Mouse (Mus musculus) forebrain, embryonic 14.5 days (tissue): Measurements from ENCODE around the gene Medag. TPM values are rescaled to one million over a fixed set of nuclear protein-coding genes. Genes with fewer than 3 reads are reported as not detected.

Source experiments
- ATAC-seq: fragments of 200-750 bp; cut with Nextera tagmentation; 2 replicates; pipeline ENCODE4 v1.8.0; 2017; ENCODE audit warnings: mild to moderate bottlenecking, moderate library complexity
- DNase-seq: peaks from one replicate; pipeline ENCODE4 v3.0.0-alpha.2; 2015; ENCODE audit warnings: low spot score
- H3K27ac ChIP-seq: fragments of 300-500 bp; sonication (generic); 2 replicates; pipeline ENCODE4 v1.5.1; 2014; ENCODE audit warnings: low read depth, mild to moderate bottlenecking, control low read depth, low read length, moderate library complexity
- H3K27me3 ChIP-seq: fragments of 300-500 bp; sonication (generic); replicated peaks from 2 replicates; pipeline ENCODE4 v1.6.1; 2014; ENCODE audit warnings: low read length, control low read depth, mixed read lengths; ENCODE audit not compliant: control insufficient read depth, insufficient read depth
- H3K36me3 ChIP-seq: fragments of 300-500 bp; sonication (generic); 2 replicates; pipeline ENCODE4 v1.6.1; 2014; ENCODE audit warnings: low read length, control low read depth; ENCODE audit not compliant: control insufficient read depth, insufficient read depth
- H3K4me1 ChIP-seq: fragments of 300-500 bp; sonication (generic); 2 replicates; pipeline ENCODE4 v1.6.1; 2014; ENCODE audit warnings: antibody characterized with exemption, low read length, control low read depth; ENCODE audit not compliant: control insufficient read depth, insufficient read depth
- H3K4me2 ChIP-seq: fragments of 300-500 bp; sonication (generic); 2 replicates; pipeline ENCODE4 v1.6.1; 2014; ENCODE audit warnings: mild to moderate bottlenecking, control low read depth, low read length
- H3K4me3 ChIP-seq: fragments of 300-500 bp; sonication (generic); 2 replicates; pipeline ENCODE4 v1.5.1; 2014; ENCODE audit warnings: low read depth, low read length, control low read depth
- H3K9ac ChIP-seq: fragments of 300-500 bp; sonication (generic); 2 replicates; pipeline ENCODE4 v1.6.1; 2014; ENCODE audit warnings: mild to moderate bottlenecking, low read length, control low read depth, moderate library complexity
- H3K9me3 ChIP-seq: fragments of 300-500 bp; sonication (generic); replicated peaks from 2 replicates; pipeline ENCODE4 v1.6.1; 2016; ENCODE audit warnings: low read length, control low read depth, mixed read lengths; ENCODE audit not compliant: control insufficient read depth
- WGBS: fragments of 180-500 bp; shearing (Covaris S2); extraction: QIAGEN DNeasy Blood & Tissue Kit; methylation state at CpG from one replicate; pipeline ENCODE4 v1.1.7; 2014; 5-methylcytosine and 5-hydroxymethylcytosine counted together
- polyA plus RNA-seq: library from polyadenylated mRNA; unstranded; fragments of >200 nt; fragmentation: Nextera tagmentation; extraction: Ambion mirVana; gene quantifications from 2 replicates; pipeline ENCODE4 v1.2.1, GENCODE M21; 2014

Medag gene
- polyA plus RNA-seq, 1 experiment from 2014 or later, result 1.3 TPM

DNA sequence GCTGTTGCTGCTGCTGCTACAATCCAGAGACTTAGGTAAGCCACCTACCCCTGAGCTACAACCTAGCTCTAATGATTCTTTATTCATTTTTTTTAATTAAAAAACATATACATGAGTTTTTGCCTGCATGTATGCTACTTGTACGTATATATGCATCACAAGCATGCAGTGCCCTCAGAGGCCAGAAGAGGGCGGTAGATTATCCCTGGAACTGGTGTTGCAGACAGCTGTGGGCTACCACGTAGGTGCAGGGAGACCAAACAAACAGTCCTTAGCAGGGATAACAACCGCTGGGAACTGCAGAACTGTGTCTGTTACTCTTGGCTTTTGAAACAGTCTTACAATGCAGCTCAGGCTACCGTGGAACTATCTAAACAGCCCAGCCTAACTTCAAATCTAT, 36.2 kb downstream of the Medag start:
- H3K27me3 ChIP-seq, result no peaks in the 10 kb centered on the region
- no peaks in the 10 kb centered on the region for H3K36me3 ChIP-seq
- H3K9me3 ChIP-seq, result no peaks in the 10 kb centered on the region
- DNase-seq, result no peak
- no peak overlapping the region for H3K9ac ChIP-seq
- no peaks in the 10 kb centered on the region; the same call in 1 of the 2 replicates for H3K4me1 ChIP-seq
- H3K4me2 ChIP-seq, result no peak overlapping the region
- 78% methylated on average over 5 of the region's 5 CpGs for WGBS
- no peak for ATAC-seq
- no peak overlapping the region for H3K27ac ChIP-seq
- H3K4me3 ChIP-seq, result no peak overlapping the region

GRCm38 (mm10) chr5:149449406-149449805, 37.9 kb downstream of the Medag start:
- ATAC-seq (no peak), DNase-seq (no peak)
- no peaks in the 10 kb centered on the region for H3K36me3 ChIP-seq
- H3K4me3 ChIP-seq, result no peak overlapping the region
- no peaks in the 10 kb centered on the region for H3K27me3 ChIP-seq
- no peak overlapping the region for H3K4me2 ChIP-seq
- no peaks in the 10 kb centered on the region for H3K9me3 ChIP-seq
- H3K4me1 ChIP-seq, result no peaks in the 10 kb centered on the region
- WGBS, result 66% methylated on average over 7 of the region's 7 CpGs
- H3K9ac ChIP-seq, result no peak overlapping the region
- no peak overlapping the region for H3K27ac ChIP-seq

DNA sequence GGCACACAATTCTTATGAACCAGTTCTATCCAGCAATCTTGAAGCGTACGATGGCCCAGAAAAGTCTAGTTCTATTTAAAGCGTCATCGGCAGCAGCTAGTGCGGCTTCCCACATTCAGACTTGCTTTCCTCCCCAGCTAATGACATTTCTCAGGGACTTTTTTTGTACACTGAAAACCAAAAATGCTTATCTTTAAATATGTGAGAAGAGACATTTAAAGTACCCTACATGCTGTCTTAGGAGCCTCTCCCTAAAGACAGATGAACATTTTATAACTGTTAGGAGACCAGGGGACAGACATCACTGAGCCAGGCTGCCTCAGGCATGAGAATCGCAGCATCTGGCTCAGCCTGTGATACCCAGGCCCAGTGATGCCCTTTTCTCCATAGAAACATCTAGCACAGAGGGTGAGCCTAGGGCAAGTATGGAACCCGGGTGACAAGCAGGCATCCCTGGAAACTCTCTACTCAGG, 39.7 kb downstream of the Medag start:
- ATAC-seq (no peak), DNase-seq (no peak)
- WGBS, result 85% methylated on average over 7 of the region's 7 CpGs
- no peaks in the 10 kb centered on the region for H3K36me3 ChIP-seq
- no peaks in the 10 kb centered on the region for H3K4me1 ChIP-seq
- H3K4me2 ChIP-seq, result no peak overlapping the region
- no peak overlapping the region for H3K27ac ChIP-seq
- no peaks in the 10 kb centered on the region for H3K27me3 ChIP-seq
- no peak overlapping the region for H3K9ac ChIP-seq
- no peak overlapping the region for H3K4me3 ChIP-seq
- H3K9me3 ChIP-seq, result no peaks in the 10 kb centered on the region

DNA sequence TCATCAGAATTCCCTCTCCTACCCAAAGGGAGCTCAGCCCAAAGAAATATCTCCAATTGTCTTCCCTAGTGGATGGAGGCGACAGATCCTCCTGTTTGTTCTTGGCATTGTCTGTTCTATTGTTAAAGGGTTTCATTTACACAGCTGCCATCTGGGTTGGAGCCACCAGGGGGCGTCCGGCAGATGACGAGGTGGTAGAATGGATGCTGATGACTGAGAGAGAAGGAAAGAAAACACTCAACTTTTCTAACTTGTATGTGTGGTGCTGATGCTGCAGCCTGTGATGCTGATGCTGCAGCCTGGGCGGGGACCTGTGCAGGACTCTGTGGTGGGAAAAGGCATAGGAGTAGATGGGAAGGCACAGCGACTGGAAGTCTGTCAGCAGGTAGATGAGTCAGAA, 42.7 kb downstream of the Medag start:
- DNase-seq (peak; percentile 67), ATAC-seq (no peak; the same call in 1 of the 2 replicates)
- Histone ChIP-seq H3K9ac (no peak overlapping the region), H3K36me3 (no peaks in the 10 kb centered on the region), H3K27ac (no peak overlapping the region), H3K4me1 (peaks cover 3% of the 10 kb centered on the region; the same call in 1 of the 2 replicates), H3K27me3 (no peaks in the 10 kb centered on the region), H3K4me2 (no peak overlapping the region), H3K4me3 (no peak overlapping the region), H3K9me3 (no peaks in the 10 kb centered on the region)
- 27% methylated on average over 6 of the region's 6 CpGs for WGBS

DNA sequence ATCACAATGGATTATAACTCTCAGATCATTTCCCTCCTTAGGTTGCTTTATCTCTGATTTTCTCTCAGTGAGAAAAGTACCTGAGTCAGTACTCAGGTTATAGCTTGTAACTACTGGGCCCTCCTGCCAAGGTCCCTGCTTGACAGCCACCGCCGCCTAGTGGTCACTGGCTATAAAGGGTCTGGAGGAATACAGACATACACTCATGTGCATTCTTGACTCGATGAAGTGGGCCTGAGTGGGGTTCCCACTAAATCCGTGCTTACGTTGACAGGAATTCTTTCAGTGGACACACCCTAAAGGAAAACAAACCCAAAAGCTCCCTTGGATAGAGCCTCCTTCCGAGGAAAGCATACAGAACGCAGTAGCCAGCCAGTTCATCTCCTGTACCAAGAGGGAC, 45.0 kb downstream of the Medag start:
- no peaks in the 10 kb centered on the region for H3K36me3 ChIP-seq
- H3K4me1 ChIP-seq, result peaks cover 8% of the 10 kb centered on the region
- no peaks in the 10 kb centered on the region for H3K9me3 ChIP-seq
- ATAC-seq, result no peak
- H3K4me2 ChIP-seq, result no peak overlapping the region
- H3K4me3 ChIP-seq, result no peak overlapping the region
- no peaks in the 10 kb centered on the region for H3K27me3 ChIP-seq
- no peak for DNase-seq
- H3K9ac ChIP-seq, result no peak overlapping the region
- no peak overlapping the region for H3K27ac ChIP-seq
- 93% methylated on average over 7 of the region's 7 CpGs for WGBS

- Histone ChIP-seq H3K9ac (no peak overlapping the region), H3K36me3 (no peaks in the 10 kb centered on the region), H3K27me3 (no peaks in the 10 kb centered on the region), H3K27ac (no peak overlapping the region), H3K9me3 (no peaks in the 10 kb centered on the region), H3K4me1 (peaks cover 8% of the 10 kb centered on the region), H3K4me2 (no peak overlapping the region), H3K4me3 (no peak overlapping the region)
- DNase-seq (no peak), ATAC-seq (no peak)
- 80% methylated on average over 3 of the region's 3 CpGs for WGBS
These were observed 50.5 kb downstream of the Medag start for GRCm38 (mm10) chr5:149462071-149462470.

GRCm38 (mm10) chr5:149465305-149465704, 53.8 kb downstream of the Medag start:
- DNase-seq, result no peak
- Histone ChIP-seq H3K9ac (no peak overlapping the region), H3K4me2 (no peak overlapping the region), H3K4me3 (no peak overlapping the region), H3K27ac (no peak overlapping the region), H3K27me3 (no peaks in the 10 kb centered on the region), H3K36me3 (no peaks in the 10 kb centered on the region), H3K4me1 (peaks cover 5% of the 10 kb centered on the region; the same call in 1 of the 2 replicates), H3K9me3 (no peaks in the 10 kb centered on the region)
- WGBS, result 58% methylated on average over 5 of the region's 5 CpGs
- no peak for ATAC-seq

DNA sequence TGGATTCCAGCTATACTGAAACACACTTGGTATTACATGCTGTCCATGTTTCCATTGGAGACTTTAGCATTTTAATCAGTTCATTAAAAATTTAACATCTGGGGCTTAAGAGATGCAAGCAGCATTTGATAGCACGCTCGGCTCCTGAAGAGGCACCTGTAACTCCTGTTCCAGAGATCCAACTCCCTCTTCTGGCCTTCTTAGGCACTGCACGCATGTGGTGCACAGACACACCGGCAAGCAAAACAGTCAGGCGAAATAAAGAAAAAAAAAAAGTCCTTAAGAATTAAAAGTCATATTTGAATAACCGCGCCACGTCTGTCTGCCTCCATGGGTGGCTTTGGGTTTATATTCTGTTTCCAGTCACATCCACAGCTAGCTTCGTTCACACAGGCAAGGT, 62.6 kb downstream of the Medag start:
- Histone ChIP-seq H3K27me3 (no peaks in the 10 kb centered on the region), H3K4me3 (no peak overlapping the region), H3K9me3 (no peaks in the 10 kb centered on the region; the same call in 1 of the 2 replicates), H3K36me3 (no peaks in the 10 kb centered on the region), H3K4me2 (no peak overlapping the region), H3K9ac (no peak overlapping the region), H3K4me1 (no peaks in the 10 kb centered on the region), H3K27ac (no peak overlapping the region)
- DNase-seq (no peak), ATAC-seq (no peak)
- WGBS, result 97% methylated on average over 9 of the region's 9 CpGs

GRCm38 (mm10) chr5:149474701-149475468, 63.3 kb downstream of the Medag start:
- Histone ChIP-seq H3K4me2 (no peak overlapping the region), H3K4me3 (no peak overlapping the region), H3K9ac (no peak overlapping the region), H3K36me3 (no peaks in the 10 kb centered on the region), H3K9me3 (no peaks in the 10 kb centered on the region; the same call in 1 of the 2 replicates), H3K27ac (no peak overlapping the region), H3K27me3 (no peaks in the 10 kb centered on the region), H3K4me1 (no peaks in the 10 kb centered on the region)
- ATAC-seq (peak; percentile 57), DNase-seq (peak; percentile 52)
- 72% methylated on average over 16 of the region's 16 CpGs for WGBS
